Mouse (Mus musculus) MEL (cell line): ENCODE measurements around the gene 1700016K19Rik.

ENCODE experiments used
- CHD1 ChIP-seq: IDR thresholded peaks from 2 replicates; pipeline ENCODE4 v1.6.1; 2012; ENCODE audit warnings: low read depth, mild to moderate bottlenecking, inconsistent platforms, low read length, improper control_type of control experiment
- CHD2 ChIP-seq: IDR thresholded peaks from 2 replicates; pipeline ENCODE4 v1.6.1; 2011; ENCODE audit warnings: low read length, improper control_type of control experiment
- CTCF ChIP-seq, 3 experiments: IDR thresholded peaks in 2 of 3; conservative IDR thresholded peaks in 1 of 3; 2 replicates each; pipeline ENCODE4 v1.5.1; 2011 to 2012; ENCODE audit warnings: low read length in 3 of 3, low read depth in 2 of 3, mild to moderate bottlenecking in 2 of 3, improper control_type of control experiment in 1 of 3, inconsistent platforms in 1 of 3, mixed read lengths in 1 of 3, moderate library complexity in 1 of 3; ENCODE audit not compliant: control insufficient read depth in 1 of 3, insufficient read depth in 1 of 3, poor library complexity in 1 of 3, severe bottlenecking in 1 of 3
- E2F4 ChIP-seq: IDR thresholded peaks from 2 replicates; pipeline ENCODE4 v1.6.1; 2011; ENCODE audit warnings: low read depth, low read length, improper control_type of control experiment, borderline replicate concordance
- GATA1 ChIP-seq: IDR thresholded peaks from 2 replicates; pipeline ENCODE4 v1.6.1; 2011; ENCODE audit warnings: low read depth, low read length, improper control_type of control experiment
- NRF1 ChIP-seq: IDR thresholded peaks from 2 replicates; pipeline ENCODE4 v1.6.1; 2014; ENCODE audit warnings: low read depth, mild to moderate bottlenecking, inconsistent platforms, low read length, improper control_type of control experiment, moderate library complexity; ENCODE audit not compliant: poor library complexity, insufficient read depth, severe bottlenecking
- POLR2A ChIP-seq, 2 experiments: IDR thresholded peaks; 2 replicates each; pipeline ENCODE4 v1.6.1; 2011 to 2012; ENCODE audit warnings: low read length in 2 of 2, mild to moderate bottlenecking in 2 of 2, control low read depth in 1 of 2, improper control_type of control experiment in 1 of 2, low read depth in 1 of 2, moderate library complexity in 1 of 2; ENCODE audit not compliant: control insufficient read depth in 1 of 2, insufficient read depth in 1 of 2, poor library complexity in 1 of 2
- POLR2AphosphoS2 ChIP-seq: IDR thresholded peaks from 2 replicates; pipeline ENCODE4 v1.6.1; 2011; ENCODE audit warnings: low read length, improper control_type of control experiment
- RCOR1 ChIP-seq: IDR thresholded peaks from 2 replicates; pipeline ENCODE4 v1.6.1; 2012; ENCODE audit warnings: low read depth, mild to moderate bottlenecking, inconsistent platforms, low read length, improper control_type of control experiment
- TAL1 ChIP-seq: IDR thresholded peaks from 2 replicates; pipeline ENCODE4 v1.6.1; 2012; ENCODE audit warnings: mild to moderate bottlenecking, inconsistent platforms, low read length, moderate library complexity, mixed read lengths

DNA sequence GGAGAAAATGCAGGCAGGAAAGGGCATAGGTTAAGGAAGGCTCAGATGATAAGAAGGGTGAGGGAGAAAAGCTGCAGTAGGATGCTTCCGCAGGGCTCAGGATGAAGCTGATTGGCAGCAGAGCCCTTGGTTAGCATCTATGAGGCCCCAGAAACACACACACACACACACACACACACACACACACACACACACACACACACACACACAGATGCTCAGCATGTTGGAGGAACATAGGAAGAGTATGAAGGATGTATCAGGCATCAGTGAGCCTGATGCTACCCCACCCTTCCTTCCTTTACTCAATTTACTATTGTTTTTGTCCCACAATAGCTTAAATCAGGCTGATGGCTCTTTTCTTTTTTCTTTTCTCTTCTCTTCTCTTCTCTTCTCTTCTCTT is 15.1 kb upstream of the 1700016K19Rik start:
- TF ChIP-seq POLR2AphosphoS2 (no peak), CTCF (IDR thresholded peaks at IDR 0.05 in 2 of 3, conservative IDR thresholded peaks at IDR 0.05 in 1 of 3; ENCODE audit: control insufficient read depth in 1 of 3, insufficient read depth in 1 of 3, low read depth in 2 of 3, low read length in 3 of 3, poor library complexity in 1 of 3, severe bottlenecking in 1 of 3) (no peak), NRF1 (no peak), CHD2 (no peak), TAL1 (no peak), RCOR1 (no peak), POLR2A (IDR thresholded peaks at IDR 0.05; ENCODE audit: control insufficient read depth in 1 of 2, insufficient read depth in 1 of 2, low read depth in 1 of 2, low read length in 2 of 2, poor library complexity in 1 of 2) (no peak), GATA1 (no peak), E2F4 (no peak), CHD1 (no peak)
